In genomic region chr4:59869488-59870057, GRCm38 (mm10) we compare ENCODE assay signal across 10 mouse cellular contexts. TPM values are rescaled to one million over a fixed set of nuclear protein-coding genes. Genes with fewer than 3 reads are reported as not detected.
DNase-seq lines count a peak whose midpoint lies in the region; ATAC-seq lines count a peak whose summit lies in the region.
"Had no signal": no experiment of that assay in that cellular context is flagged by ENCODE, and none has a peak within 500 bp of the region (broad histone marks: within the 10 kb centered on the region; RNA-seq: fewer than 3 reads in every experiment).

No protein-coding gene starts in this region.

- no peaks in the 10 kb centered on the region for H3K27me3 ChIP-seq in heart, embryonic 10.5 days (ENCODE audit: insufficient read depth, poor library complexity, severe bottlenecking)
- no peaks in the 10 kb centered on the region for H3K27me3 ChIP-seq in intestine, embryonic 16.5 days (replicated peaks; ENCODE audit: control insufficient read depth, insufficient read depth, low read length)
- H3K27me3 ChIP-seq: liver, embryonic 13.5 days had no signal

- DNase-seq in heart, adult 18-20 months: peak; percentile 70 to 78
- no peak for DNase-seq in heart, embryonic 10.5 days (ENCODE audit: low spot score)
- peak; percentile 94 for DNase-seq in 3T3-L1 (ENCODE audit: low read depth, low spot score)
- DNase-seq in cerebellum, adult 18-20 months: peak; percentile 67 to 70
- peak; percentile 48 for DNase-seq in heart, postnatal 4 days
- DNase-seq in embryo, embryonic 10 days (ENCODE audit: low spot score): no peak
- DNase-seq in frontal cortex, postnatal 25 days (ENCODE audit: low spot score in 2 of 2): no peak
- DNase-seq: liver, embryonic 13.5 days had no signal

- no peak overlapping the region for H3K27ac ChIP-seq in heart, embryonic 10.5 days
- no peak overlapping the region for H3K27ac ChIP-seq in intestine, embryonic 16.5 days (ENCODE audit: low read length)
- H3K27ac ChIP-seq: liver, embryonic 13.5 days had no signal

- H3K9ac ChIP-seq in intestine, embryonic 16.5 days (ENCODE audit: low read depth, low read length): no peak overlapping the region
- H3K9ac ChIP-seq: liver, embryonic 13.5 days had no signal

- ATAC-seq in intestine, embryonic 16.5 days: no peak

- H3K4me1 ChIP-seq in heart, embryonic 10.5 days: peaks cover 7% of the 10 kb centered on the region; the same call in 1 of the 2 replicates
- no peaks in the 10 kb centered on the region for H3K4me1 ChIP-seq in intestine, embryonic 16.5 days (ENCODE audit: control insufficient read depth, insufficient read depth, low read length)

- 0 out of 2 replicates have a peak, but pooled peaks cover 4% of the 10 kb centered on the region for H3K36me3 ChIP-seq in heart, embryonic 10.5 days
- no peaks in the 10 kb centered on the region for H3K36me3 ChIP-seq in intestine, embryonic 16.5 days (ENCODE audit: control insufficient read depth, insufficient read depth, low read length)

- 77% methylated on average over 6 of the region's 6 CpGs for WGBS in heart, embryonic 10.5 days
- WGBS in intestine, embryonic 16.5 days: 66% methylated on average over 6 of the region's 6 CpGs

- no peaks in the 10 kb centered on the region for H3K9me3 ChIP-seq in heart, embryonic 10.5 days
- no peaks in the 10 kb centered on the region for H3K9me3 ChIP-seq in intestine, embryonic 16.5 days (ENCODE audit: control insufficient read depth, low read length)
- H3K9me3 ChIP-seq: liver, embryonic 13.5 days had no signal

- H3K4me2 ChIP-seq in intestine, embryonic 16.5 days (ENCODE audit: low read depth, low read length): no peak overlapping the region
- H3K4me2 ChIP-seq: liver, embryonic 13.5 days had no signal

- no peak overlapping the region for H3K4me3 ChIP-seq in heart, embryonic 10.5 days
- no peak overlapping the region for H3K4me3 ChIP-seq in intestine, embryonic 16.5 days (ENCODE audit: low read length)
- H3K4me3 ChIP-seq: liver, embryonic 13.5 days had no signal

RNA-seq across cellular contexts. Expression of gene Slc46a2, which starts 45.3 kb away (rescaled TPM):
- total RNA-seq in heart, adult 18-20 months (2021): under 1 TPM; 0.12 to 0.15 TPM
- 0.10 and 0.17 TPM in 2 replicates for polyA plus RNA-seq in heart, embryonic 10.5 days (2016; fragmentation: Nextera tagmentation; extraction: Ambion mirVana)
- under 1 TPM; 0.19 to 0.27 TPM for total RNA-seq in heart, postnatal 4 days (2021)
- polyA plus RNA-seq in intestine, embryonic 16.5 days (2015; fragmentation: Nextera tagmentation; extraction: Ambion mirVana): not detected in 2 replicates
- polyA plus RNA-seq: frontal cortex, adult 2 months; liver, embryonic 13.5 days had no signal

Comparison
In these comparisons a context has a peak if more than half of its experiments do, and no peak if none do; other contexts are left out.
1. DNase-seq: peak in heart, adult 18-20 months (2 of 2), 3T3-L1 (single experiment), cerebellum, adult 18-20 months (2 of 2) and heart, postnatal 4 days (single experiment); none in heart, embryonic 10.5 days (single experiment), embryo, embryonic 10 days (single experiment) and frontal cortex, postnatal 25 days (0 of 2).